Mouse (Mus musculus) thymus, adult 2 months (tissue): ENCODE measurements around the gene Cyb5r1.

Experiments used
- CTCF ChIP-seq: fragments of 200-500 bp; IDR thresholded peaks from 2 replicates; pipeline ENCODE4 v1.5.1; 2012; ENCODE audit warnings: mild to moderate bottlenecking, control low read depth, low read length, moderate library complexity, borderline replicate concordance; ENCODE audit not compliant: control insufficient read depth, poor library complexity, insufficient read depth; ENCODE audit errors: extremely low read depth
- POLR2A ChIP-seq: fragments of 200-500 bp; IDR thresholded peaks from 2 replicates; pipeline ENCODE4 v1.6.1; 2012; ENCODE audit warnings: mild to moderate bottlenecking, low read length, control low read depth, moderate library complexity; ENCODE audit not compliant: control insufficient read depth, poor library complexity, insufficient read depth; ENCODE audit errors: extremely low read depth

DNA sequence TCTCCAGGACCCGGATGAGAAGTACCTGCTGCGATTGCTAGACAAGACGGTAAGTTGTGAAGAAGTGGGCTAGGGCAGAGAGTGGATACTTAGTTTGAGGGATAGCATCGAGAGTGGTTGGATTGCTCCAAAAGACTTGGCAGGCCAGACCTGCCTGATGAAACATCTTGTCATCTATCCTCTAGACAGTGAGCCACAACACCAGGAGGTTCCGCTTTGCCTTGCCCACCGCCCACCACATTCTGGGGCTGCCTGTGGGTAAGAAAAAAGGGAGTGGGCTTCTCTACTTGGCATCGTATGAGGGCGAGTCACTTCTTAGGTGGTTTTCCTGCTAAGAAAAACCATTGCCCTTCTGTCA, 1.0 kb downstream of the Cyb5r1 start:
- TF ChIP-seq CTCF: no peak
- no peak for TF ChIP-seq POLR2A
